ENCODE assay signal across 16 mouse cellular contexts in genomic region chr15:36933581-36933991, GRCm38 (mm10).
A peak's percentile ranks its signal among the peaks of the same experiment; 100 is the strongest.
DNase-seq lines count a peak whose midpoint lies in the region; ATAC-seq and TF ChIP-seq lines count a peak whose summit lies in the region.
"Had no signal": no experiment of that assay in that cellular context is flagged by ENCODE, and none has a peak within 500 bp of the region (broad histone marks: within the 10 kb centered on the region; RNA-seq: fewer than 3 reads in every experiment).

No protein-coding gene starts in this region.

- H3K9me3 ChIP-seq in CH12.LX (replicated peaks; ENCODE audit: low read length), result peaks cover 4% of the 10 kb centered on the region
- H3K9me3 ChIP-seq: embryonic facial prominence, embryonic 13.5 days; forebrain, embryonic 12.5 days had no signal

- TF ChIP-seq RAD21 in CH12.LX (IDR thresholded peaks at IDR 0.05; ENCODE audit: low read depth, low read length), result peak; percentile 12

- no peaks in the 10 kb centered on the region for H3K27me3 ChIP-seq in CH12.LX (replicated peaks)
- H3K27me3 ChIP-seq: embryonic facial prominence, embryonic 13.5 days; forebrain, embryonic 12.5 days had no signal

- ATAC-seq in neutrophil, adult 5-6 weeks (ENCODE audit: extremely low read depth, insufficient number of reproducible peaks, low FRiP score, poor library complexity, severe bottlenecking), result 0 out of 2 replicates have a peak, but pooled peaks have one; percentile 3
- ATAC-seq: activated CD4-positive, CD25-positive, alpha-beta regulatory T cell, adult 4 months had no signal

- H3K9ac ChIP-seq in CH12.LX (ENCODE audit: insufficient read depth, low read depth), result 0 out of 2 replicates have a peak overlapping the region, but pooled peaks have one; percentile 6
- H3K9ac ChIP-seq: embryonic facial prominence, embryonic 13.5 days; forebrain, embryonic 12.5 days; hindbrain, embryonic 14.5 days had no signal

- H3K4me2 ChIP-seq in CH12.LX (ENCODE audit: insufficient read depth, low read depth, poor library complexity, severe bottlenecking), result peak overlapping the region; percentile 58
- H3K4me2 ChIP-seq: embryonic facial prominence, embryonic 13.5 days; forebrain, embryonic 12.5 days; hindbrain, embryonic 14.5 days had no signal

- no peaks in the 10 kb centered on the region for H3K36me3 ChIP-seq in CH12.LX (replicated peaks in 1 of 2; ENCODE audit: control insufficient read depth in 1 of 2, insufficient read depth in 1 of 2, low read length in 1 of 2)
- H3K36me3 ChIP-seq: embryonic facial prominence, embryonic 13.5 days; forebrain, embryonic 12.5 days had no signal

- dilution Hi-C loops in CH12.LX (cut with MboI; ENCODE audit: extremely low pct_ligation_motif_present, extremely low pct_unique_long_range_greater_than_20kb, low sequenced_read_pairs), result no loop called here

- no peaks in the 10 kb centered on the region for H3K79me2 ChIP-seq in CH12.LX (replicated peaks; ENCODE audit: control insufficient read depth, extremely low read depth, insufficient read depth, poor library complexity, severe bottlenecking)

- peak; percentile 97 for TF ChIP-seq EP300 in CH12.LX (IDR thresholded peaks at IDR 0.05; ENCODE audit: low read length)

- intact Hi-C loops in left cerebral cortex, postnatal 14 days (cut with DNase I), result no loop called here

- no peak for TF ChIP-seq POLR2A in CH12.LX (IDR thresholded peaks at IDR 0.05; ENCODE audit: low read depth, low read length)

- peak; percentile 86 for DNase-seq in A20 (ENCODE audit: low read depth, low spot score)
- peak; percentile 97 for DNase-seq in CH12.LX (ENCODE audit: extremely low read depth)
- DNase-seq in lung, adult 18-20 months, result peak; percentile 37 to 59
- DNase-seq in cerebellum, adult 9-10 months, result no peak
- DNase-seq in neural tube, embryonic 10.5 days (ENCODE audit: extremely low spot score, low spot score), result no peak
- DNase-seq in left cerebral cortex, postnatal 14 days (ENCODE audit: low spot score in 2 of 2), result no peak
- DNase-seq: cerebellum, postnatal 10 days; gastrocnemius, adult 2 months; left cerebral cortex, postnatal 4 days had no signal

- peaks cover 40 to 87% of the 10 kb centered on the region in 2 experiments for H3K4me1 ChIP-seq in CH12.LX (ENCODE audit: control insufficient read depth in 1 of 2, insufficient read depth in 2 of 2)

- TF ChIP-seq CTCF in CH12.LX (conservative IDR thresholded peaks at IDR 0.05 in 1 of 2, IDR thresholded peaks at IDR 0.05 in 1 of 2; ENCODE audit: low read depth in 2 of 2, low read length in 2 of 2), result no peak

- H3K27ac ChIP-seq in CH12.LX (ENCODE audit: insufficient read depth, low read depth), result peak overlapping the region; percentile 37; the same call in 1 of the 2 replicates
- H3K27ac ChIP-seq: embryonic facial prominence, embryonic 13.5 days; forebrain, embryonic 12.5 days; gastrocnemius, adult 2 months; hindbrain, embryonic 14.5 days; macrophage had no signal

- in situ Hi-C loops in CH12.LX (cut with MboI; ENCODE audit: low pct_ligation_motif_present, low pct_unique_long_range_greater_than_20kb, low sequenced_read_pairs), result loop anchor here (5.0 kb wide), 1 partner anchor 34 kb away; no protein-coding TSS in a partner anchor

- no peak overlapping the region for H3K4me3 ChIP-seq in CH12.LX (replicated peaks in 1 of 3; ENCODE audit: low read depth in 2 of 3, low read length in 2 of 3, poor library complexity in 1 of 3)
- H3K4me3 ChIP-seq: embryonic facial prominence, embryonic 13.5 days; forebrain, embryonic 12.5 days; gastrocnemius, adult 2 months; myocyte had no signal

TF ChIP-seq in CH12.LX, 34 proteins besides CTCF, POLR2A, EP300 and RAD21:
- TF ChIP-seq ZKSCAN1 (IDR thresholded peaks at IDR 0.05; ENCODE audit: borderline replicate concordance, low read depth, low read length) (no peak), JUN (IDR thresholded peaks at IDR 0.05; ENCODE audit: insufficient read depth, low read depth, low read length) (no peak; the same call in 1 of the 2 replicates), SMC3 (IDR thresholded peaks at IDR 0.05; ENCODE audit: low read depth, low read length) (peak; percentile 43; the same call in 1 of the 2 replicates), GABPA (IDR thresholded peaks at IDR 0.05; ENCODE audit: insufficient replicate concordance, low read depth, low read length) (no peak), MAX (IDR thresholded peaks at IDR 0.05; ENCODE audit: low read length) (peak; percentile 56; the same call in 1 of the 2 replicates), ELF1 (IDR thresholded peaks at IDR 0.05; ENCODE audit: low read depth, low read length) (peak; percentile 69), KAT2A (IDR thresholded peaks at IDR 0.05; ENCODE audit: insufficient replicate concordance, low read length) (0 out of 2 replicates have a peak, but pooled peaks have one; percentile 51), E2F4 (IDR thresholded peaks at IDR 0.05; ENCODE audit: insufficient replicate concordance, low read depth, low read length) (no peak), JUND (conservative IDR thresholded peaks at IDR 0.05; ENCODE audit: low read depth, low read length) (peak; percentile 50), POLR2AphosphoS2 (IDR thresholded peaks at IDR 0.05; ENCODE audit: low read depth, low read length) (no peak), UBTF (IDR thresholded peaks at IDR 0.05; ENCODE audit: low read depth, low read length) (no peak), PAX5 (IDR thresholded peaks at IDR 0.05; ENCODE audit: low read length) (no peak), RCOR1 (conservative IDR thresholded peaks at IDR 0.05; ENCODE audit: low read depth, low read length) (peak; percentile 80; the same call in 1 of the 2 replicates), NELFE (IDR thresholded peaks at IDR 0.05; ENCODE audit: low read depth, low read length) (no peak), HCFC1 (IDR thresholded peaks at IDR 0.05; ENCODE audit: low read depth, low read length) (peak; percentile 60), NRF1 (IDR thresholded peaks at IDR 0.05; ENCODE audit: low read depth, low read length) (no peak), ZC3H11A (IDR thresholded peaks at IDR 0.05; ENCODE audit: low read depth, low read length) (no peak), MEF2A (IDR thresholded peaks at IDR 0.05; ENCODE audit: borderline replicate concordance, low read depth, low read length) (peak; percentile 83), MAFK (IDR thresholded peaks at IDR 0.05; ENCODE audit: insufficient replicate concordance, low read length) (peak; percentile 74), SIN3A (IDR thresholded peaks at IDR 0.05; ENCODE audit: low read length) (0 out of 2 replicates have a peak, but pooled peaks have one; percentile 59), TBP (conservative IDR thresholded peaks at IDR 0.05; ENCODE audit: low read depth, low read length) (no peak), ETS1 (conservative IDR thresholded peaks at IDR 0.05; ENCODE audit: low read depth, low read length) (peak; percentile 88), CHD2 (IDR thresholded peaks at IDR 0.05; ENCODE audit: low read length) (peak; percentile 94), TCF12 (IDR thresholded peaks at IDR 0.05; ENCODE audit: low read depth, low read length) (peak; percentile 78), MXI1 (IDR thresholded peaks at IDR 0.05; ENCODE audit: low read depth, low read length) (no peak), MAZ (IDR thresholded peaks at IDR 0.05; ENCODE audit: low read depth, low read length) (peak; percentile 88), USF1 (IDR thresholded peaks at IDR 0.05; ENCODE audit: low read depth, low read length) (no peak), USF2 (conservative IDR thresholded peaks at IDR 0.05; ENCODE audit: low read depth, low read length) (no peak), BHLHE40 (IDR thresholded peaks at IDR 0.05; ENCODE audit: low read depth, low read length) (peak; percentile 80), MYC (IDR thresholded peaks at IDR 0.05; ENCODE audit: low read depth, low read length) (0 out of 2 replicates have a peak, but pooled peaks have one; percentile 22), IRF4 (IDR thresholded peaks at IDR 0.05; ENCODE audit: low read depth, low read length) (peak; percentile 99), ZNF384 (IDR thresholded peaks at IDR 0.05; ENCODE audit: low read depth, low read length) (no peak), CHD1 (IDR thresholded peaks at IDR 0.05; ENCODE audit: low read depth, low read length) (no peak), ZMIZ1 (IDR thresholded peaks at IDR 0.05; ENCODE audit: low read depth, low read length) (no peak; the same call in 1 of the 2 replicates)

Comparison
In these comparisons a context has a peak if more than half of its experiments do, and no peak if none do; other contexts are left out.
1. DNase-seq: peak in A20 (single experiment), CH12.LX (single experiment) and lung, adult 18-20 months (2 of 2); none in cerebellum, adult 9-10 months (single experiment), neural tube, embryonic 10.5 days (single experiment) and left cerebral cortex, postnatal 14 days (0 of 2).